Mouse (Mus musculus) heart, embryonic 12.5 days (tissue): Measurements from ENCODE around the gene Dnph1. TPM values are rescaled to one million over a fixed set of nuclear protein-coding genes. Genes with fewer than 3 reads are reported as not detected.

Source experiments
- ATAC-seq: fragments of 200-750 bp; cut with Nextera tagmentation; 2 replicates; pipeline ENCODE4 v1.8.0; 2017; ENCODE audit warnings: moderate TSS enrichment, moderate library complexity; ENCODE audit not compliant: insufficient number of reproducible peaks, low FRiP score
- H3K27ac ChIP-seq: fragments of 300-500 bp; sonication (generic); 2 replicates; pipeline ENCODE4 v1.5.1; 2016; ENCODE audit warnings: mild to moderate bottlenecking, moderate library complexity; ENCODE audit not compliant: poor library complexity, severe bottlenecking
- H3K27me3 ChIP-seq: fragments of 300-500 bp; sonication (generic); replicated peaks from 2 replicates; pipeline ENCODE4 v1.6.1; 2016; ENCODE audit warnings: mild to moderate bottlenecking, moderate library complexity
- H3K36me3 ChIP-seq: fragments of 300-500 bp; sonication (generic); 2 replicates; pipeline ENCODE4 v1.6.1; 2016; ENCODE audit warnings: mild to moderate bottlenecking, moderate library complexity
- H3K4me1 ChIP-seq: fragments of 300-500 bp; sonication (generic); replicated peaks from 2 replicates; pipeline ENCODE4 v1.6.1; 2016; ENCODE audit warnings: mild to moderate bottlenecking
- H3K4me2 ChIP-seq: fragments of 300-500 bp; sonication (generic); 2 replicates; pipeline ENCODE4 v1.6.1; 2016; ENCODE audit warnings: mild to moderate bottlenecking, moderate library complexity
- H3K4me3 ChIP-seq: fragments of 300-500 bp; sonication (generic); 2 replicates; pipeline ENCODE4 v1.5.1; 2016; ENCODE audit warnings: mild to moderate bottlenecking
- H3K9ac ChIP-seq: fragments of 300-500 bp; sonication (generic); 2 replicates; pipeline ENCODE4 v1.6.1; 2016; ENCODE audit warnings: mild to moderate bottlenecking, moderate library complexity
- H3K9me3 ChIP-seq: fragments of 300-500 bp; sonication (generic); replicated peaks from 2 replicates; pipeline ENCODE4 v1.6.1; 2016; ENCODE audit warnings: mild to moderate bottlenecking, moderate library complexity
- WGBS: fragments of 180-500 bp; shearing (Covaris S2); methylation state at CpG from one replicate; pipeline ENCODE4 v1.1.7; 2016; 5-methylcytosine and 5-hydroxymethylcytosine counted together
- polyA plus RNA-seq: library from polyadenylated mRNA; unstranded; fragments of >200 nt; fragmentation: Nextera tagmentation; extraction: Ambion mirVana; gene quantifications from 2 replicates; pipeline ENCODE4 v1.2.1, GENCODE M21; 2016

Dnph1 gene
- 24.2 and 25.9 TPM in 2 replicates for polyA plus RNA-seq

- H3K4me1 ChIP-seq: 0 out of 2 replicates have a peak, but pooled peaks cover 5% of the 10 kb centered on the region
- under 1% methylated on average over 44 of the region's 44 CpGs for WGBS
- H3K9ac ChIP-seq: peak within 1 kb of the TSS; percentile 74
Observed at GRCm38 (mm10) chr17:46496623-46497434, at the start of gene Dnph1. Gene Dnph1 (plus strand): TSS chr17:46496711.

GRCm38 (mm10) chr17:46452683-46453082 is 43.8 kb upstream of the Dnph1 start:
- H3K4me3 ChIP-seq: no peak overlapping the region
- no peak for ATAC-seq
- peaks cover 29% of the 10 kb centered on the region for H3K4me1 ChIP-seq
- H3K9ac ChIP-seq: no peak overlapping the region
- no peaks in the 10 kb centered on the region for H3K36me3 ChIP-seq
- H3K9me3 ChIP-seq: no peaks in the 10 kb centered on the region
- no peak overlapping the region for H3K4me2 ChIP-seq
- no peak overlapping the region for H3K27ac ChIP-seq
- H3K27me3 ChIP-seq: peaks cover 68% of the 10 kb centered on the region
- WGBS: 33% methylated on average over 5 of the region's 5 CpGs

More at GRCm38 (mm10) chr17:46496623-46497434, at the start of gene Dnph1:
- Histone ChIP-seq H3K27ac (no peak within 1 kb of the TSS), H3K9me3 (no peaks in the 10 kb centered on the region), H3K4me2 (peak within 1 kb of the TSS; percentile 83), H3K36me3 (peaks cover 21% of the 10 kb centered on the region), H3K27me3 (peaks cover 29% of the 10 kb centered on the region), H3K4me3 (peak within 1 kb of the TSS; percentile 57)
- ATAC-seq: peak; percentile 87

GRCm38 (mm10) chr17:46453302-46453948 is 43.1 kb upstream of the Dnph1 start:
- Histone ChIP-seq H3K27ac (no peak overlapping the region), H3K4me3 (0 out of 2 replicates have a peak overlapping the region, but pooled peaks have one; percentile 45), H3K27me3 (peaks cover 69% of the 10 kb centered on the region), H3K9me3 (no peaks in the 10 kb centered on the region), H3K36me3 (no peaks in the 10 kb centered on the region), H3K4me1 (peaks cover 37% of the 10 kb centered on the region), H3K4me2 (peak overlapping the region; percentile 74), H3K9ac (0 out of 2 replicates have a peak overlapping the region, but pooled peaks have one; percentile 38)
- no peak for ATAC-seq
- 6% methylated on average over 13 of the region's 13 CpGs for WGBS

- H3K27me3 ChIP-seq: peaks cover 73% of the 10 kb centered on the region
- H3K4me2 ChIP-seq: peak overlapping the region; percentile 74
- H3K36me3 ChIP-seq: no peaks in the 10 kb centered on the region
- no peaks in the 10 kb centered on the region for H3K9me3 ChIP-seq
- no peak overlapping the region for H3K27ac ChIP-seq
- H3K4me1 ChIP-seq: peaks cover 42% of the 10 kb centered on the region
- 3% methylated on average over 26 of the region's 26 CpGs for WGBS
- ATAC-seq: no peak
- H3K4me3 ChIP-seq: peak overlapping the region; percentile 45
- H3K9ac ChIP-seq: 0 out of 2 replicates have a peak overlapping the region, but pooled peaks have one; percentile 45
Observed at GRCm38 (mm10) chr17:46453970-46454411, 42.5 kb upstream of the Dnph1 start.

GRCm38 (mm10) chr17:46454539-46454938 is 42.0 kb upstream of the Dnph1 start:
- 2% methylated on average over 9 of the region's 9 CpGs for WGBS
- peak overlapping the region; percentile 74 for H3K4me2 ChIP-seq
- H3K9me3 ChIP-seq: no peaks in the 10 kb centered on the region
- no peak overlapping the region for H3K27ac ChIP-seq
- no peaks in the 10 kb centered on the region for H3K36me3 ChIP-seq
- peak overlapping the region; percentile 45 for H3K4me3 ChIP-seq
- H3K27me3 ChIP-seq: peaks cover 78% of the 10 kb centered on the region
- ATAC-seq: no peak
- peaks cover 48% of the 10 kb centered on the region for H3K4me1 ChIP-seq
- peak overlapping the region; percentile 44; the same call in 1 of the 2 replicates for H3K9ac ChIP-seq

GRCm38 (mm10) chr17:46455110-46455691 is 41.3 kb upstream of the Dnph1 start:
- Histone ChIP-seq H3K27me3 (peaks cover 82% of the 10 kb centered on the region), H3K4me1 (peaks cover 52% of the 10 kb centered on the region), H3K36me3 (no peaks in the 10 kb centered on the region), H3K4me3 (peak overlapping the region; percentile 45), H3K4me2 (peak overlapping the region; percentile 74), H3K27ac (no peak overlapping the region), H3K9me3 (no peaks in the 10 kb centered on the region), H3K9ac (peak overlapping the region; percentile 44)
- 1% methylated on average over 33 of the region's 33 CpGs for whole genome bisulfite sequencing
- ATAC-seq: no peak; the same call in 1 of the 2 replicates

- Histone ChIP-seq H3K4me2 (peak overlapping the region; percentile 4; the same call in 1 of the 2 replicates), H3K36me3 (no peaks in the 10 kb centered on the region), H3K9ac (no peak overlapping the region), H3K27me3 (peaks cover 84% of the 10 kb centered on the region), H3K27ac (peak overlapping the region; percentile 79), H3K4me1 (peaks cover 73% of the 10 kb centered on the region), H3K9me3 (no peaks in the 10 kb centered on the region), H3K4me3 (no peak overlapping the region)
- ATAC-seq: no peak
- WGBS: 9% methylated on average over 10 of the region's 10 CpGs
Observed at GRCm38 (mm10) chr17:46457791-46458190, 38.7 kb upstream of the Dnph1 start.

- H3K4me3 ChIP-seq: no peak overlapping the region
- 25% methylated on average over 3 of the region's 3 CpGs for WGBS
- peaks cover 69% of the 10 kb centered on the region for H3K4me1 ChIP-seq
- peaks cover 78% of the 10 kb centered on the region for H3K27me3 ChIP-seq
- peak overlapping the region; percentile 79 for H3K27ac ChIP-seq
- H3K9ac ChIP-seq: no peak overlapping the region
- peak overlapping the region; percentile 4; the same call in 1 of the 2 replicates for H3K4me2 ChIP-seq
- H3K9me3 ChIP-seq: no peaks in the 10 kb centered on the region
- no peaks in the 10 kb centered on the region for H3K36me3 ChIP-seq
- ATAC-seq: no peak; the same call in 1 of the 2 replicates
Observed at GRCm38 (mm10) chr17:46458439-46458838, 38.1 kb upstream of the Dnph1 start.

- H3K4me2 ChIP-seq: peak overlapping the region; percentile 86
- H3K36me3 ChIP-seq: no peaks in the 10 kb centered on the region
- H3K4me3 ChIP-seq: peak overlapping the region; percentile 51
- no peak for ATAC-seq
- no peak overlapping the region for H3K27ac ChIP-seq
- WGBS: under 1% methylated on average over 32 of the region's 32 CpGs
- no peaks in the 10 kb centered on the region for H3K9me3 ChIP-seq
- peaks cover 47% of the 10 kb centered on the region for H3K4me1 ChIP-seq
- H3K27me3 ChIP-seq: peaks cover 73% of the 10 kb centered on the region
- H3K9ac ChIP-seq: peak overlapping the region; percentile 71
Observed at GRCm38 (mm10) chr17:46460673-46461072, 35.8 kb upstream of the Dnph1 start.

GRCm38 (mm10) chr17:46461347-46461746 is 35.2 kb upstream of the Dnph1 start:
- Histone ChIP-seq H3K4me2 (peak overlapping the region; percentile 86), H3K4me1 (peaks cover 44% of the 10 kb centered on the region), H3K4me3 (peak overlapping the region; percentile 51), H3K36me3 (no peaks in the 10 kb centered on the region), H3K27ac (no peak overlapping the region), H3K9me3 (no peaks in the 10 kb centered on the region), H3K9ac (peak overlapping the region; percentile 71), H3K27me3 (peaks cover 73% of the 10 kb centered on the region)
- 8% methylated on average over 8 of the region's 8 CpGs for WGBS
- ATAC-seq: no peak
